11 mouse cellular contexts compared by ENCODE assay signal in the genomic region with DNA sequence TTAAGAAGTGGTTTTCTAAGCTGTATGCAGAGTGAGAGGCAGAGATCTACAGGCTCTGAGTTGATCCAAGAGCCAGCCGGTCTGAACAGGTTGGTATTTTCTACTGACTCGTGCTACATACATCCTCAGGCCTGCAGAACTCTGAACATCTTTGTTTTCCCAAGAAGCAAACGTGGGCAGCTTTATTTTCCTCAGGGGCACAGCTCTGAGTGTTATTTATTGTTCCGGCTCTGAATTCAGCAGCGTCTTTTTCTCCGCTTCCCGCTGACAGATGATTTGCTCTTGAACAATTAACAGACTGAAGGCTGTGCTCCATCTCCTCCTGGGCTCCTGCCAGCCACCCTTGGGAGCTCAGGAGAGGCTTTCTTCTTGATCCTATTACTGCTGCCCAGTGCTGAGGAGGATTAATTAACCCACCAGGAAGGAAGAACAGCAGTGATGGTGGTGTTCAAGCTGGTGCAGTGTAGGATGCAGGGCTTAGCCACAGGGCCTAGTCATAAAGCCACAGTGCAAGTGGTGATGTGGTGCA.
A peak's percentile ranks its signal among the peaks of the same experiment; 100 is the strongest.
DNase-seq lines count a peak whose midpoint lies in the region; ATAC-seq lines count a peak whose summit lies in the region.
"Had no signal": no experiment of that assay in that cellular context is flagged by ENCODE, and none has a peak within 500 bp of the region (broad histone marks: within the 10 kb centered on the region; RNA-seq: fewer than 3 reads in every experiment).

No protein-coding gene starts in this region.

- no peak; the same call in 1 of the 2 replicates for ATAC-seq in embryonic facial prominence, embryonic 15.5 days (ENCODE audit: insufficient number of reproducible peaks, low FRiP score, low TSS enrichment, low read depth)
- peak; percentile 60 for ATAC-seq in neural tube, embryonic 15.5 days (ENCODE audit: low FRiP score)

- H3K27ac ChIP-seq in embryonic facial prominence, embryonic 15.5 days (replicated peaks), result peak overlapping the region; percentile 28; the same call in 1 of the 2 replicates
- H3K27ac ChIP-seq in neural tube, embryonic 15.5 days (replicated peaks), result peak overlapping the region; percentile 69
- H3K27ac ChIP-seq: lung, embryonic 15.5 days had no signal

- no peak overlapping the region for H3K9ac ChIP-seq in embryonic facial prominence, embryonic 15.5 days
- H3K9ac ChIP-seq in neural tube, embryonic 15.5 days (replicated peaks), result no peak overlapping the region
- H3K9ac ChIP-seq: lung, embryonic 15.5 days had no signal

- no peaks in the 10 kb centered on the region for H3K36me3 ChIP-seq in embryonic facial prominence, embryonic 15.5 days
- H3K36me3 ChIP-seq in neural tube, embryonic 15.5 days, result no peaks in the 10 kb centered on the region
- H3K36me3 ChIP-seq: lung, embryonic 15.5 days had no signal

- H3K27me3 ChIP-seq in embryonic facial prominence, embryonic 15.5 days, result no peaks in the 10 kb centered on the region
- H3K27me3 ChIP-seq in neural tube, embryonic 15.5 days (replicated peaks), result no peaks in the 10 kb centered on the region
- H3K27me3 ChIP-seq: lung, embryonic 15.5 days had no signal

- DNase-seq in kidney, postnatal 4 days, result peak; percentile 19
- no peak for DNase-seq in kidney, adult 11 months
- peak; percentile 32 to 46 for DNase-seq in layer of hippocampus, adult 8-10 months (ENCODE audit: low spot score in 2 of 2)
- no peak for DNase-seq in kidney, postnatal 14 days
- no peak for DNase-seq in ovary, postnatal 10 days (ENCODE audit: low spot score)
- DNase-seq in liver, result no peak
- DNase-seq: gastrocnemius, postnatal 25 days; kidney, postnatal 25 days had no signal

- H3K4me2 ChIP-seq in embryonic facial prominence, embryonic 15.5 days (replicated peaks), result no peak overlapping the region
- H3K4me2 ChIP-seq in neural tube, embryonic 15.5 days, result no peak overlapping the region
- H3K4me2 ChIP-seq: lung, embryonic 15.5 days had no signal

- H3K4me3 ChIP-seq in embryonic facial prominence, embryonic 15.5 days (replicated peaks), result no peak overlapping the region
- no peak overlapping the region for H3K4me3 ChIP-seq in neural tube, embryonic 15.5 days (replicated peaks)
- H3K4me3 ChIP-seq: lung, embryonic 15.5 days had no signal

- peaks cover 12% of the 10 kb centered on the region for H3K4me1 ChIP-seq in embryonic facial prominence, embryonic 15.5 days
- H3K4me1 ChIP-seq in neural tube, embryonic 15.5 days, result peaks cover 37% of the 10 kb centered on the region

- no peaks in the 10 kb centered on the region for H3K9me3 ChIP-seq in embryonic facial prominence, embryonic 15.5 days (replicated peaks)
- no peaks in the 10 kb centered on the region for H3K9me3 ChIP-seq in neural tube, embryonic 15.5 days (replicated peaks)
- H3K9me3 ChIP-seq: lung, embryonic 15.5 days had no signal

- WGBS in embryonic facial prominence, embryonic 15.5 days, result 10% methylated on average over 7 of the region's 7 CpGs
- 9% methylated on average over 7 of the region's 7 CpGs for WGBS in neural tube, embryonic 15.5 days

Comparison
In these comparisons a context has a peak if more than half of its experiments do, and no peak if none do; other contexts are left out.
1. DNase-seq: peak in kidney, postnatal 4 days (2 of 2) and layer of hippocampus, adult 8-10 months (2 of 2); none in kidney, adult 11 months (single experiment), kidney, postnatal 14 days (single experiment), ovary, postnatal 10 days (single experiment) and liver (single experiment).